Mouse (Mus musculus): ENCODE measurements around the gene Slc22a5. TPM values are rescaled to one million over a fixed set of nuclear protein-coding genes. Genes with fewer than 3 reads are reported as not detected.

Gene Slc22a5
- 14.4 to 19.8 TPM (median 17.5 TPM) in 4 replicates for total RNA-seq (2023)

DNA sequence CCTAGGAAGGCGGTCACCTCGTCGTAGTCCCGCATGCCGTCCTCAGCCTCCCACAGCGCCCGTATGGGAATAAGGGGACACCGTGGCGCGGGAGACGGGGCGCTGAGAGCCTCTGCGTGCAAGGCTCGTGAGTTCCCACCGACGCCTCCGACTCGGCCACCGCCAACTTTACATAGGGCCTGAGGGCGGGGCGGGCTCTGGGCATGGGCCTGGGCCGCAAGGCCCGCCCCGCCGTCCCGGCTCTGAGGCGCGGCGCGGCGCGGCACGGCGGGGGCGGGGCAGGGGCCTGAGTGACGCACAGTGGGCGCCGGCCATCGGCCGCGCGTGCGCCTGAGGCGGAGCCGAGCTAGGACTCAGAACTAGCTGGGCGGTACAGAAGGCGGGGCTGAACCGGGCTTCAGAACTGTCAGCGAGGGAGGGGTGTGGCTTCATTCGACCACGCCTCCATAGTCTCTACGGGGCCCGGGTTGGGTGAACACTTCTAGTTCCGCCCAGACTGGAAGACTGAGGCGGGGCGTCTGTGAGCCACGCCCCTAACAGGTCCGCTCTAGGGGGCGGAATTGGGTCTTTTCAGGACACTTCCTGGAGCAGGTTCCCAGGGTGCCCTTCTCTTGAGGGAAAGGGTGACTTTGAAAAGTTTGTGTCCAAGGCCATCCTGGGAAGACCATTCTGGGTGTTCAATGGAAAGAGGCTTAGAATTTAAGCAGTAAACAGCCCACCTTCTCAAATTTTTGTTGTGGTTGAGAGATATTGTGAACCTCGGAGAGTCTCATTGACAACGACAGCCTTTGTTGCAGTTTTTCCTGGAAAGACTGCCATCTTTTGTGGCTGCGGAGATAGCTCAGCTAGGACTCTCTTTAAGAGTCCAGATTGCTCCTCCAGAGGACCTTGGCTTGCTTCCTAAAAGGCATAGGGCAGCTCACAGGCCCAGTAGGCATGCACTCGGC lies at the start of gene Slc22a5:
Slc22a5 (minus strand) TSS at position 156 of the 947 bp plus-strand sequence.

DNA sequence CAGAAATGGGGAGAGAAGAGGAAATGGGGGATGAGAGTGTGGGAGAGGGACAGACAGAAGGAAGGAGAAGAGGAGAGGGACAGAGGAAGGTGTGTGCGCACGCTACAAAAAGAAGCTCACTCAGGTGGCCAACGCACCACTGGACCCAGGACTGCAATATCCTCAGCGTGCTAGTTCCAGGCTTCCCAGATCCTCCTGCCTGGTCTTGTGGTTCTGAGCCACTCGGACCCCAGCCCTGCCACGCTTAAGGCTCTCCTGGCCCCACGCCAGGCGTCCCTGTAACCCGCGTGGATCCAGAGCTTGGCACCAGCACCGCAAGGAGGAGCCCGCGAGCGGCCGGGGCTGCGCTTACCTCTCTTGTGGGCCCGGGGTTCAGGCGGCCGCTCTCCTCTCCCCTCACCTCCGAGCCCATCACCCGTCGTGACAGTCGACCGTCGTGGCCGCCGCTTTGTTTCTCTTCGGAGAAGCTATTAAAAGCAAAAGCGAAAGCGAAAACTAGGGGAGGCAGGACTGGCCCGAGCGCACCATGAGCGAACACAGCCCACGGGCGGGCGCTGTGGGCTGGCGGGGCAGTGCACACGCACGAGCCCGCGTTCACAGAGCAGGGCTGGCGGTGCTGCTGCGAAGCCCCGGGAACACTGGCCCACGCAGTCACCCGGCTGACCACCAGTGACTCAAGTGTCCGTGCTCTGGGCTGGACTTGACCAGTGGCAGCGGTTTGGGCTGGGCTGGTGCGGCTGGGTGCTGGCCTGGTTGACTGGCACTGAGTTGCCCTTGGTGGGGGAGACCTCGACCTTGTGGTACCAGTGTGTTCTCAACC lies 32.5 kb downstream of the Slc22a5 start, which contains the start of gene Gm12216:
Gm12216 (minus strand) TSS at position 496 of the 820 bp plus-strand sequence.

Other genes with a start within 250 kb of the Slc22a5 start
- 24.9 to 32.5 TPM (median 27.9 TPM) in 4 replicates for gene Rad50, start 184.3 kb downstream of the Slc22a5 start, total RNA-seq (2023)
- gene Il5, start 170.9 kb downstream of the Slc22a5 start, total RNA-seq (2023) = not detected in 4 replicates
- 161 to 189 TPM (median 183 TPM) in 4 replicates for gene Irf1, start 121.6 kb downstream of the Slc22a5 start, total RNA-seq (2023)
- gene Gm17334, start 118.5 kb downstream of the Slc22a5 start, total RNA-seq (2023) = not detected in 4 replicates
- 2.7 to 7.3 TPM (median 4.2 TPM) in 4 replicates for gene Gm12216, start 32.4 kb downstream of the Slc22a5 start, total RNA-seq (2023)
- gene Slc22a21, start 88.7 kb upstream of the Slc22a5 start, total RNA-seq (2023) = 1.1 to 1.8 TPM (median 1.3 TPM) in 4 replicates
- gene Slc22a4, start 136.4 kb upstream of the Slc22a5 start, total RNA-seq (2023) = not detected in 4 replicates
- gene Pdlim4, start 177.4 kb upstream of the Slc22a5 start, total RNA-seq (2023) = 0.78 TPM in 1 of 4 replicates, not detected in the others
- not detected in 4 replicates for gene P4ha2, start 208.4 kb upstream of the Slc22a5 start, total RNA-seq (2023)